Mouse (Mus musculus) embryonic facial prominence, embryonic 11.5 days (tissue): Measurements from ENCODE around the gene Zfr. TPM values are rescaled to one million over a fixed set of nuclear protein-coding genes. Genes with fewer than 3 reads are reported as not detected.

Experiments
- ATAC-seq: fragments of 200-750 bp; cut with Nextera tagmentation; replicated peaks from 2 replicates; pipeline ENCODE4 v1.8.0; 2017; ENCODE audit warnings: low read depth; ENCODE audit not compliant: insufficient number of reproducible peaks, low FRiP score, low TSS enrichment
- DNase-seq: peaks from one replicate; pipeline ENCODE4 v3.0.0-alpha.2; 2015; ENCODE audit warnings: low spot score
- H3K27ac ChIP-seq: fragments of 300-500 bp; sonication (generic); replicated peaks from 2 replicates; pipeline ENCODE4 v1.5.1; 2014; ENCODE audit warnings: mild to moderate bottlenecking, low read depth, low read length, control low read depth
- H3K27me3 ChIP-seq: fragments of 300-500 bp; sonication (generic); 2 replicates; pipeline ENCODE4 v1.6.1; 2014; ENCODE audit warnings: mild to moderate bottlenecking, low read length, moderate library complexity, mixed read lengths; ENCODE audit not compliant: control insufficient read depth, insufficient read depth
- H3K36me3 ChIP-seq: fragments of 300-500 bp; sonication (generic); replicated peaks from 2 replicates; pipeline ENCODE4 v1.6.1; 2014; ENCODE audit warnings: low read depth, mild to moderate bottlenecking, low read length, moderate library complexity, mixed read lengths; ENCODE audit not compliant: control insufficient read depth, insufficient read depth
- H3K4me1 ChIP-seq: fragments of 300-500 bp; sonication (generic); 2 replicates; pipeline ENCODE4 v1.6.1; 2014; ENCODE audit warnings: low read length, mixed read lengths; ENCODE audit not compliant: control insufficient read depth, insufficient read depth
- H3K4me2 ChIP-seq: fragments of 300-500 bp; sonication (generic); 2 replicates; pipeline ENCODE4 v1.6.1; 2014; ENCODE audit warnings: low read depth, mild to moderate bottlenecking, control low read depth, low read length, moderate library complexity
- H3K4me3 ChIP-seq: fragments of 300-500 bp; sonication (generic); 2 replicates; pipeline ENCODE4 v1.5.1; 2014; ENCODE audit warnings: low read depth, low read length, control low read depth
- H3K9ac ChIP-seq: fragments of 300-500 bp; sonication (generic); replicated peaks from 2 replicates; pipeline ENCODE4 v1.6.1; 2014; ENCODE audit warnings: mild to moderate bottlenecking, control low read depth, low read length
- H3K9me3 ChIP-seq: fragments of 300-500 bp; sonication (generic); replicated peaks from 2 replicates; pipeline ENCODE4 v1.6.1; 2016; ENCODE audit warnings: mild to moderate bottlenecking, low read length, inconsistent platforms, mixed read lengths; ENCODE audit not compliant: control insufficient read depth
- WGBS: fragments of 180-500 bp; shearing (Covaris S2); extraction: QIAGEN DNeasy Blood & Tissue Kit; methylation state at CpG from one replicate; pipeline ENCODE4 v1.1.7; 2014; 5-methylcytosine and 5-hydroxymethylcytosine counted together
- polyA plus RNA-seq: library from polyadenylated mRNA; unstranded; fragments of >200 nt; fragmentation: Nextera tagmentation; extraction: Ambion mirVana; gene quantifications from 2 replicates; pipeline ENCODE4 v1.2.1, GENCODE M21; 2014

The Zfr gene
- polyA plus RNA-seq, 1 experiment from 2014 or later = 112 TPM

GRCm38 (mm10) chr15:12084859-12085258, 32.8 kb upstream of the Zfr start:
- Histone ChIP-seq H3K4me3 (no peak overlapping the region), H3K36me3 (no peaks in the 10 kb centered on the region), H3K27ac (no peak overlapping the region), H3K4me1 (no peaks in the 10 kb centered on the region), H3K27me3 (no peaks in the 10 kb centered on the region), H3K9ac (no peak overlapping the region), H3K9me3 (no peaks in the 10 kb centered on the region), H3K4me2 (no peak overlapping the region)
- no peak for ATAC-seq
- peak; percentile 73 for DNase-seq
- WGBS = 76% methylated on average over 4 of the region's 4 CpGs

DNA sequence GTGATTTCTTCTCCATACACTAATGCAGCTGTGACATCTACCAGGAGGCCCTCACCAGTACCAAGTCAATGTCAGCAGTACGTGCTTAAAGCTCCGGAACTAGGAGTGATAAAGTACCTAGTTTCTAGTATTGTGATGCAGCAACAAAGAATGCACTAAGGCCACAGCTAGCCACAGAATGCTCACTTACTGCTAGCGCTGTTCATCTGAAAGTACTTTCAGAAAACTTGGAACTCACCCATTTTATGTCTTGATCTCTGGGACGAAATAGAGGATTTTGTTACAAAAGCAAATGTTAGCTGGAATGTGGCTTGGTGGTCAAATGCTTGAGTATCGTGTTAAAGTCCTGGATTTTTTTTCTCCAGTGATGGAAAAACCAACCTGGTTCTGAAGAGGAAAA, 30.0 kb upstream of the Zfr start:
- 87% methylated on average over 5 of the region's 5 CpGs for WGBS
- Histone ChIP-seq H3K9ac (no peak overlapping the region), H3K36me3 (no peaks in the 10 kb centered on the region), H3K27ac (no peak overlapping the region), H3K9me3 (no peaks in the 10 kb centered on the region), H3K4me1 (no peaks in the 10 kb centered on the region), H3K4me3 (no peak overlapping the region), H3K4me2 (no peak overlapping the region), H3K27me3 (no peaks in the 10 kb centered on the region)
- DNase-seq (no peak), ATAC-seq (no peak)

DNA sequence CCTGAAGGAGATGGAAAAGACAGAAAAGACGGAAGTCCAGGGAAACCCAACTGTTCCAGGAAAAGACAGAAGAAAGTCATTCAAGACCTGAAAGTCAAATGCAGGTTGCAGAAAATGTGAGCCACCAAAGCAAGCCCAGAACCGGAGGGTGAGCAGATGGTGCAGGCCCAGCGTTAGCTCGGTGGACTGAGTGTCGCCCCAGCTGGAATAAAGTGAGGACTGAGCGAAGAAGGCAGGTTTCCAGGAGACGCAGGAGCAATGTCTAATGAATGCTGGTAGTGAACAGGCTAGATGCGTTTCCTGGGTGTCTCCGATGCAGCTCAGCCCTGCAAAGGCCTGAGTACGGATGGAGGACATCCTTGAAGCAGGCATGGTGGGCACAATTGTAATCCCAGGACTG, 29.5 kb upstream of the Zfr start:
- Histone ChIP-seq H3K4me2 (no peak overlapping the region), H3K4me1 (no peaks in the 10 kb centered on the region), H3K27me3 (no peaks in the 10 kb centered on the region), H3K9ac (no peak overlapping the region), H3K36me3 (no peaks in the 10 kb centered on the region), H3K4me3 (no peak overlapping the region), H3K27ac (no peak overlapping the region), H3K9me3 (no peaks in the 10 kb centered on the region)
- ATAC-seq = no peak
- 90% methylated on average over 10 of the region's 10 CpGs for WGBS
- no peak for DNase-seq

DNA sequence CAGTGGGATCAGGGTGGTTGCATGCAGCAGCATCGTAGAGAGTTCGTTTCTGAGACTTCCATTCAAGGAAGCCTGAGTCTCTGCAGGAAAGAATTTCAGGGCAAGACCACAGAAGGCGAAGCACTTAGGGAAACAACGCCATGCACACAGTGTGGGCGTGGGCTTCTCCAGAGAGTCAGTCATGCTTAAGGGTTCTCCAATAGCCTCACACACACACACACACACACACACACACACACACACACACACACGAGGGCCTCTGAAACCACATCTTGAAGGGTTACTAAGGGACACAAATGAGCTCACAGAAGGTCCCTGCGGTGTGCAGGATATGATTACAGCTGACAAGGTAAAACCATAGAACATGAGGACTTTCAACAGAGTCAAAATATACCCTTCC, 27.5 kb upstream of the Zfr start:
- WGBS = 77% methylated on average over 7 of the region's 7 CpGs

GRCm38 (mm10) chr15:12090981-12091669, 26.5 kb upstream of the Zfr start:
- H3K4me1 ChIP-seq = no peaks in the 10 kb centered on the region
- H3K9me3 ChIP-seq = no peaks in the 10 kb centered on the region
- H3K27ac ChIP-seq = no peak overlapping the region
- no peak overlapping the region for H3K9ac ChIP-seq
- 86% methylated on average over 9 of the region's 9 CpGs for WGBS
- no peaks in the 10 kb centered on the region for H3K36me3 ChIP-seq
- ATAC-seq = no peak
- H3K4me2 ChIP-seq = no peak overlapping the region
- no peaks in the 10 kb centered on the region for H3K27me3 ChIP-seq
- no peak overlapping the region for H3K4me3 ChIP-seq
- no peak for DNase-seq

More for the DNA sequence above, 27.5 kb upstream of the Zfr start:
- Histone ChIP-seq H3K9me3 (no peaks in the 10 kb centered on the region), H3K27ac (no peak overlapping the region), H3K27me3 (no peaks in the 10 kb centered on the region), H3K36me3 (no peaks in the 10 kb centered on the region), H3K4me2 (no peak overlapping the region), H3K4me1 (no peaks in the 10 kb centered on the region), H3K9ac (no peak overlapping the region), H3K4me3 (no peak overlapping the region)
- DNase-seq = no peak
- ATAC-seq = no peak

- Histone ChIP-seq H3K9ac (no peak overlapping the region), H3K9me3 (no peaks in the 10 kb centered on the region), H3K4me3 (no peak overlapping the region), H3K4me2 (no peak overlapping the region), H3K36me3 (no peaks in the 10 kb centered on the region), H3K27ac (no peak overlapping the region), H3K27me3 (no peaks in the 10 kb centered on the region), H3K4me1 (no peaks in the 10 kb centered on the region)
- peak; percentile 31 for DNase-seq
- 65% methylated on average over 10 of the region's 10 CpGs for WGBS
- ATAC-seq = no peak
Measured at GRCm38 (mm10) chr15:12091781-12092458, 25.7 kb upstream of the Zfr start.

GRCm38 (mm10) chr15:12093026-12093960, 24.3 kb upstream of the Zfr start:
- ATAC-seq (peak; percentile 81), DNase-seq (no peak)
- Histone ChIP-seq H3K9me3 (no peaks in the 10 kb centered on the region; the same call in 1 of the 2 replicates), H3K27me3 (no peaks in the 10 kb centered on the region), H3K4me2 (no peak overlapping the region), H3K9ac (no peak overlapping the region), H3K4me3 (no peak overlapping the region), H3K27ac (no peak overlapping the region), H3K36me3 (no peaks in the 10 kb centered on the region), H3K4me1 (no peaks in the 10 kb centered on the region)
- 81% methylated on average over 25 of the region's 25 CpGs for WGBS
